Comparison of ENCODE assay signal across 9 mouse cellular contexts in the genomic region with DNA sequence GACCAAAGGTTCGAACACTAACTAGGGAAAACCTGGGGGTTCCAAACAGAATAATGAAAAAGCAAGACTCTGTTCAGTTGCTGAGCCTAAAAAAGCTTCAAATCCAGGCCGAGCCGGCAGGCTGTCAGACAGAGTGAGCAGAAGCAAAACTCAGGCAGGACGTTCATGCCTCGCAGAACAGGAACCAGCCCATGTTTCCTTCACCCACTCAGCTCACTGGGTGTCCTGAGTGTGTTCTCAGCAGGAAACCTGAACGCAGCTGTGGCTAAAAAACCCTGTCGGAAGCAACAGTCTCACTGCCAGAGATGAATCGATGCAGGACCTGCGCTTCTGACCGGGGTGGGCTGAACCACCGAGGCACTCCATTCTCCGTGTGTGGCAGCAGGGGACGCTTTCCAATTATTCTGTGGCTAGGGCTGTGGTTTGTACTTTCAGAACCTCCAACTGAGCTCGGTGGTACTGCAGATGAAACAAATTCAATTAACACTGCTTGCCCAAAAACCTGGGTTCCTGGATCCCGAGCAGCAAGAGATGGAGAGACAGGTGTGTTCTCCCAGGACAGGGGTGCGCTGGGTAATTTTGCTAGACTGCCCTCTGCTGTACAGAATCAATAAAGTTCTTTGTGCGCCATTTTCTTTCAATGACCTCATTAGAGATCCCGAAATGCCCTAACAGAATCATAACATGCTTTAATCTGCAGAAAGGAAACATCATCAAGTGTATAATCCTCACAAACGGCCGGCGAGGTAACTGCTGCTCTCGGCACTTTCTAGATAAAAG.
DNase-seq lines count a peak whose midpoint lies in the region; TF ChIP-seq lines count a peak whose summit lies in the region.
"Had no signal": no experiment of that assay in that cellular context is flagged by ENCODE, and none has a peak within 500 bp of the region (broad histone marks: within the 10 kb centered on the region; RNA-seq: fewer than 3 reads in every experiment).

No protein-coding gene starts in this region.

- no peak overlapping the region for H3K27ac ChIP-seq in spleen, adult 2 months (ENCODE audit: insufficient read depth, low read length)
- H3K27ac ChIP-seq: macrophage had no signal

- intact Hi-C loops in left cerebral cortex, postnatal 25 days (cut with DNase I) = no loop called here

- TF ChIP-seq POLR2A in spleen, adult 2 months (IDR thresholded peaks at IDR 0.05; ENCODE audit: low read depth, low read length) = no peak

- DNase-seq in adrenal gland, postnatal 14 days = peak; percentile 16
- DNase-seq in adrenal gland, postnatal 25 days = no peak
- DNase-seq in spleen, adult 2 months (ENCODE audit: low read depth in 1 of 2, low spot score in 2 of 2) = peak in 1 of 2 experiments; percentile 28
- DNase-seq in spleen, adult 12 weeks (ENCODE audit: low spot score) = no peak
- DNase-seq in left cerebral cortex, postnatal 25 days (ENCODE audit: low spot score in 2 of 2) = peak; percentile 18 to 34
- peak; percentile 17 to 23 for DNase-seq in thymus, postnatal 36 days
- no peak for DNase-seq in adrenal gland, adult 18-20 months (ENCODE audit: low spot score in 2 of 2)
- no peak for DNase-seq in neural tube, embryonic 10.5 days (ENCODE audit: extremely low spot score, low spot score)

- H3K4me3 ChIP-seq in spleen, adult 2 months (ENCODE audit: extremely low read depth, insufficient read depth, insufficient read length) = peak overlapping the region; percentile 24; the same call in 1 of the 2 replicates

- WGBS in spleen, adult 2 months = 32% methylated on average over 22 of the region's 22 CpGs

- no peaks in the 10 kb centered on the region; the same call in 1 of the 2 replicates for H3K4me1 ChIP-seq in spleen, adult 2 months (ENCODE audit: control insufficient read depth, insufficient read depth, insufficient read length)

- no peaks in the 10 kb centered on the region for H3K36me3 ChIP-seq in spleen, adult 2 months (ENCODE audit: control insufficient read depth, insufficient read depth, low read length)

- TF ChIP-seq CTCF in spleen, adult 2 months (IDR thresholded peaks at IDR 0.05; ENCODE audit: extremely low read depth, insufficient read depth, insufficient read length, insufficient replicate concordance) = no peak

- H3K27me3 ChIP-seq in spleen, adult 2 months (ENCODE audit: control insufficient read depth, insufficient read depth, low read length) = no peaks in the 10 kb centered on the region

Comparison
In these comparisons a context has a peak if more than half of its experiments do, and no peak if none do; other contexts are left out.
1. DNase-seq: peak in adrenal gland, postnatal 14 days (single experiment), left cerebral cortex, postnatal 25 days (2 of 2) and thymus, postnatal 36 days (2 of 2); none in adrenal gland, postnatal 25 days (single experiment), spleen, adult 12 weeks (single experiment), adrenal gland, adult 18-20 months (0 of 2) and neural tube, embryonic 10.5 days (single experiment).